Mouse (Mus musculus) hindbrain, embryonic 11.5 days (tissue): ENCODE data around the gene Atp13a3. TPM values are rescaled to one million over a fixed set of nuclear protein-coding genes. Genes with fewer than 3 reads are reported as not detected.
"Not testable (repeated sequence)": the region's sequence is repeated elsewhere in the genome, so short reads cannot be mapped to it uniquely, and the experiment has no call there.

Experiments
- ATAC-seq: fragments of 200-750 bp; cut with Nextera tagmentation; 2 replicates; pipeline ENCODE4 v1.8.0; 2017; ENCODE audit warnings: mild to moderate bottlenecking, moderate TSS enrichment, moderate library complexity; ENCODE audit not compliant: low FRiP score
- DNase-seq: peaks from one replicate; pipeline ENCODE4 v3.0.0-alpha.2; 2015; ENCODE audit warnings: low spot score
- H3K27ac ChIP-seq: fragments of 300-500 bp; sonication (generic); 2 replicates; pipeline ENCODE4 v1.5.1; 2014; ENCODE audit warnings: mild to moderate bottlenecking, low read depth, low read length
- H3K27me3 ChIP-seq: fragments of 300-500 bp; sonication (generic); 2 replicates; pipeline ENCODE4 v1.6.1; 2014; ENCODE audit warnings: mild to moderate bottlenecking, low read length, moderate library complexity, mixed read lengths; ENCODE audit not compliant: control insufficient read depth, insufficient read depth
- H3K36me3 ChIP-seq: fragments of 300-500 bp; sonication (generic); 2 replicates; pipeline ENCODE4 v1.6.1; 2014; ENCODE audit warnings: mild to moderate bottlenecking, low read length, moderate library complexity, mixed read lengths; ENCODE audit not compliant: control insufficient read depth, insufficient read depth
- H3K4me1 ChIP-seq: fragments of 300-500 bp; sonication (generic); replicated peaks from 2 replicates; pipeline ENCODE4 v1.6.1; 2014; ENCODE audit warnings: low read length, mixed read lengths; ENCODE audit not compliant: control insufficient read depth, insufficient read depth
- H3K4me2 ChIP-seq: fragments of 300-500 bp; sonication (generic); replicated peaks from 2 replicates; pipeline ENCODE4 v1.6.1; 2014; ENCODE audit warnings: mild to moderate bottlenecking, low read depth, low read length
- H3K4me3 ChIP-seq: fragments of 300-500 bp; sonication (generic); 2 replicates; pipeline ENCODE4 v1.5.1; 2014; ENCODE audit warnings: low read depth, low read length
- H3K9ac ChIP-seq: fragments of 300-500 bp; sonication (generic); 2 replicates; pipeline ENCODE4 v1.6.1; 2014; ENCODE audit warnings: low read depth, low read length
- H3K9me3 ChIP-seq: fragments of 300-500 bp; sonication (generic); 2 replicates; pipeline ENCODE4 v1.6.1; 2016; ENCODE audit warnings: low read length; ENCODE audit not compliant: control insufficient read depth
- WGBS: fragments of 180-500 bp; shearing (Covaris S2); extraction: QIAGEN DNeasy Blood & Tissue Kit; methylation state at CpG from one replicate; pipeline ENCODE4 v1.1.7; 2014; 5-methylcytosine and 5-hydroxymethylcytosine counted together
- polyA plus RNA-seq: library from polyadenylated mRNA; unstranded; fragments of >200 nt; fragmentation: Nextera tagmentation; extraction: Ambion mirVana; gene quantifications from 2 replicates; pipeline ENCODE4 v1.2.1, GENCODE M21; 2014

Gene Atp13a3
- polyA plus RNA-seq, 1 experiment from 2014 or later: 10.3 TPM

DNA sequence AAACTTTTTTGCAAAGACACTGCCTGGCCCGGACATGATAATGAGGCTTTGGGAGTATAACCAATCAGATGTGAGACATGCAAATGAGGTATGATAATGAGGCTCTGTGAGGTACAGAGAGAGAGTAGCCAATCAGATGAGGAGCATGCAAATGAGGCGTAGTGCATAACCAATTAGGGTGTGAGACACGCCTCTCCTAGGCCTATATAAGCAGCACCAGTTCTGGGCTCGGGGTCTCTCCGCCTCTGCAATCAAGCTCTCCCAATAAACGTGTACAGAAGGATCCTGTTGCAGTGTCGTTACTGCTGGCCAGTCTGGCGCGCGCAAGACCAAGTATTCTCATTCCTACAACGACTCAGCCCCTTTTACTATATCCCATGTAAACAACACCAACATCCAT lies 52.3 kb downstream of the Atp13a3 start:
- H3K4me3 ChIP-seq, H3K36me3 ChIP-seq, H3K4me1 ChIP-seq, ATAC-seq, H3K27ac ChIP-seq, DNase-seq, H3K9me3 ChIP-seq, H3K4me2 ChIP-seq, H3K9ac ChIP-seq, H3K27me3 ChIP-seq: not testable (repeated sequence)
- WGBS: 98% methylated on average over 11 of the region's 11 CpGs

GRCm38 (mm10) chr16:30314236-30314635 lies 91.5 kb downstream of the Atp13a3 start:
- Histone ChIP-seq H3K9me3 (no peaks in the 10 kb centered on the region), H3K4me2 (no peak overlapping the region), H3K36me3 (no peaks in the 10 kb centered on the region), H3K4me3 (no peak overlapping the region), H3K27ac (no peak overlapping the region), H3K9ac (no peak overlapping the region), H3K4me1 (peaks cover 4% of the 10 kb centered on the region; the same call in 1 of the 2 replicates), H3K27me3 (peaks cover 19% of the 10 kb centered on the region)
- DNase-seq (peak; percentile 49), ATAC-seq (no peak)

DNA sequence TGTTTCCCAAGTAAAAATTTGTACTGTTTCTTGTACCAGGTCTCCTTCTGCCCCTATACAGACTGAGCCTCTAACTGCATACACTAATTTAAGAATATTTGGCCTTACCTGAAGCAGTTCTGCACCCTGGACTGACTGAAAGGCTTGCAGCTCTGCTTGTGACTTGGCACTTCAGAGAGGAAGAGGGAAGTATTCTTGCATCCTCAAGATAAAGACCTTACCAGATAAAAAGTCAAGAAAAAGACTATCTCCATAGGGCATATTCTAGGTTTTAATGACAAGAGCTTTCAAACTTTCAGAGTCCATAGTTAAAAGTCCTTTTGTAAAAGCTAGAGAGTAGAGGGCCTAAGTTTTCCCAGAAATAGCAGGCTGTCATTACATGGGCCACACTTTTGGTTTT lies 95.1 kb downstream of the Atp13a3 start, which contains the start of gene Gp5:
Gene Gp5 (minus strand): TSS at position 133 of the 400 bp plus-strand sequence.
- Histone ChIP-seq H3K9ac (no peak within 1 kb of the TSS), H3K27me3 (peaks cover 46% of the 10 kb centered on the region), H3K4me1 (peaks cover 15% of the 10 kb centered on the region), H3K4me3 (peak within 1 kb of the TSS; percentile 58), H3K9me3 (no peaks in the 10 kb centered on the region), H3K36me3 (no peaks in the 10 kb centered on the region), H3K27ac (no peak within 1 kb of the TSS), H3K4me2 (peak within 1 kb of the TSS; percentile 97)
- DNase-seq (no peak), ATAC-seq (no peak)

DNA sequence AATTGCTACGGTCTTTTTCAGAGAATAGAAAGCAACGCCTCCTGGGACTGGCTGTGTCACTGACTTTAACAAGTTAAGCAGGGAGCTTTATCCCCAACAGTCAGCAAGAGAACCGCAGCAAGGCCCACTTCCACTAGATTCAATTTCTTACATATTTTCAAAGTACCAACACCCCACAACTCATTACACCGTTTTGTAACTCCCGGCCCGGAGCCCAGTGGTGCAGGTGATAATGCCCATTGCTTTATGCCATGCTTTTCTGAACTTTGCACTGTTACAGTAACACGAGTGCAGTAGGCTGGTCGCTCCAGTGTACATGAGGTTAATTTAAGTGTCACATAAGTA lies 95.6 kb downstream of the Atp13a3 start:
- ATAC-seq: no peak
- Histone ChIP-seq H3K9ac (no peak overlapping the region), H3K9me3 (no peaks in the 10 kb centered on the region), H3K4me3 (no peak overlapping the region), H3K27ac (no peak overlapping the region), H3K36me3 (no peaks in the 10 kb centered on the region), H3K4me1 (peaks cover 15% of the 10 kb centered on the region), H3K27me3 (peaks cover 46% of the 10 kb centered on the region), H3K4me2 (no peak overlapping the region)
- WGBS: 57% methylated on average over 8 of the region's 8 CpGs
- DNase-seq: peak; percentile 19

DNA sequence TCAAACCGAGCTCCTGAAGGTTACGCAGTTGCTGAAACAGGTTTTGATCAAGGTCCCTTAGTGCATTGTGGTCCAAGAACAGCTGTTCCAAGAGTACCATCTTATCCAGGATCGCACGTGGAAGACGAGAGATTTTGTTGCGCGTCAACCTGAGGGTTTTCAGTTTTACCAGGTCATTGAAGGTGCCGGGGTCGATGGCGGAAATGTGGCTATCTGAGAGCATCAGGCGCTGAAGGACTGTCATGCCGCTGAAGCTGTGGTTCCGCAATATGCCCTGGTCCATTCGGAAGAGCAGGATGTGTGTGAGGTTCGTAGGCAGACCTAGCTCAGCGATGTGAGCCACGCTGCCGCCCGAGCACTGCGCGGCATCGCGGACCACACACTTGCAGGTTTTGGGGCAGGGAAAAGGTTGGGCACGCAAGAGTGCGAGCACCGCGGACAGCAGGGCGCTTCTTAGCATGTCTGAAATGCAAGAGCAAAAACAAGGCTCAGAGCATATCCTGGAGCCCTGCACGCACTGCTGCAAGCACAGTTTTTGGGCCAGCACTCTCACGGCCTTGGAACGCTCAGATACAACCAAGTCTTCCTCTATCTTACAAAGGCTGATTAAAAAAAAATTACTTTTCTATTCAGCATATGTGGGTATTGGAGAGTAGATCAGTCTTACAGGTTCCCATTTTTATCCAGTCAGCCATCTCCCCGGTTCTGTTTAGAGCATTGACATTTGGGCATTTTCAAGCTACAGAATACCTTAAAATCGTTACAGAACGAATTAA lies 96.2 kb downstream of the Atp13a3 start:
- Histone ChIP-seq H3K4me2 (peak overlapping the region; percentile 97), H3K36me3 (no peaks in the 10 kb centered on the region), H3K9me3 (no peaks in the 10 kb centered on the region), H3K4me3 (peak overlapping the region; percentile 58), H3K9ac (no peak overlapping the region), H3K4me1 (peaks cover 15% of the 10 kb centered on the region), H3K27me3 (peaks cover 46% of the 10 kb centered on the region), H3K27ac (no peak overlapping the region)
- 5% methylated on average over 34 of the region's 34 CpGs for WGBS
- no peak for DNase-seq
- no peak for ATAC-seq

GRCm38 (mm10) chr16:30308616-30309394 lies 97.0 kb downstream of the Atp13a3 start:
- Histone ChIP-seq H3K4me1 (peaks cover 15% of the 10 kb centered on the region), H3K9ac (peak overlapping the region; percentile 45; the same call in 1 of the 2 replicates), H3K4me2 (peak overlapping the region; percentile 97), H3K27ac (no peak overlapping the region), H3K36me3 (no peaks in the 10 kb centered on the region), H3K9me3 (no peaks in the 10 kb centered on the region), H3K27me3 (peaks cover 46% of the 10 kb centered on the region), H3K4me3 (peak overlapping the region; percentile 58)
- peak; percentile 25; the same call in 1 of the 2 replicates for ATAC-seq
- WGBS: 1% methylated on average over 68 of the region's 72 CpGs
- DNase-seq: peak; percentile 64

- peak overlapping the region; percentile 97 for H3K4me2 ChIP-seq
- H3K9me3 ChIP-seq: no peaks in the 10 kb centered on the region
- H3K4me3 ChIP-seq: peak overlapping the region; percentile 58
- H3K27me3 ChIP-seq: peaks cover 46% of the 10 kb centered on the region
- peak; percentile 40; the same call in 1 of the 2 replicates for ATAC-seq
- 11% methylated on average over 29 of the region's 29 CpGs for WGBS
- H3K36me3 ChIP-seq: no peaks in the 10 kb centered on the region
- no peak overlapping the region for H3K27ac ChIP-seq
- DNase-seq: peak; percentile 46
- peak overlapping the region; percentile 45; the same call in 1 of the 2 replicates for H3K9ac ChIP-seq
- H3K4me1 ChIP-seq: peaks cover 15% of the 10 kb centered on the region
These were observed 97.7 kb downstream of the Atp13a3 start for GRCm38 (mm10) chr16:30307961-30308615.

- Histone ChIP-seq H3K27ac (no peak overlapping the region), H3K9ac (no peak overlapping the region), H3K4me2 (no peak overlapping the region), H3K9me3 (no peaks in the 10 kb centered on the region), H3K36me3 (no peaks in the 10 kb centered on the region), H3K27me3 (peaks cover 46% of the 10 kb centered on the region), H3K4me1 (peaks cover 15% of the 10 kb centered on the region), H3K4me3 (no peak overlapping the region)
- DNase-seq: peak; percentile 17
- ATAC-seq: no peak
- 55% methylated on average over 12 of the region's 12 CpGs for WGBS
These were observed 98.5 kb downstream of the Atp13a3 start for GRCm38 (mm10) chr16:30307306-30307705.
